Mouse (Mus musculus) heart, postnatal 36 days (tissue): ENCODE results near the gene Ptpa. TPM values are rescaled to one million over a fixed set of nuclear protein-coding genes. Genes with fewer than 3 reads are reported as not detected.

Experiments used
- DNase-seq, 2 experiments: peaks; one replicate each; pipeline ENCODE4 v3.0.0; 2021 to 2022
- intact Hi-C: fragments of 180-260 bp; cut with DNase I; formaldehyde crosslinking; loops from one replicate; pipeline ENCODE4 v1.15.1; 2025
- total RNA-seq, 2 experiments: library from RNA; stranded (reverse); gene quantifications; 2 replicates each; pipeline ENCODE4 v1.2.3; 2021

Gene Ptpa
- total RNA-seq: 10 to 100 TPM; 82.9 to 85.1 TPM

DNA sequence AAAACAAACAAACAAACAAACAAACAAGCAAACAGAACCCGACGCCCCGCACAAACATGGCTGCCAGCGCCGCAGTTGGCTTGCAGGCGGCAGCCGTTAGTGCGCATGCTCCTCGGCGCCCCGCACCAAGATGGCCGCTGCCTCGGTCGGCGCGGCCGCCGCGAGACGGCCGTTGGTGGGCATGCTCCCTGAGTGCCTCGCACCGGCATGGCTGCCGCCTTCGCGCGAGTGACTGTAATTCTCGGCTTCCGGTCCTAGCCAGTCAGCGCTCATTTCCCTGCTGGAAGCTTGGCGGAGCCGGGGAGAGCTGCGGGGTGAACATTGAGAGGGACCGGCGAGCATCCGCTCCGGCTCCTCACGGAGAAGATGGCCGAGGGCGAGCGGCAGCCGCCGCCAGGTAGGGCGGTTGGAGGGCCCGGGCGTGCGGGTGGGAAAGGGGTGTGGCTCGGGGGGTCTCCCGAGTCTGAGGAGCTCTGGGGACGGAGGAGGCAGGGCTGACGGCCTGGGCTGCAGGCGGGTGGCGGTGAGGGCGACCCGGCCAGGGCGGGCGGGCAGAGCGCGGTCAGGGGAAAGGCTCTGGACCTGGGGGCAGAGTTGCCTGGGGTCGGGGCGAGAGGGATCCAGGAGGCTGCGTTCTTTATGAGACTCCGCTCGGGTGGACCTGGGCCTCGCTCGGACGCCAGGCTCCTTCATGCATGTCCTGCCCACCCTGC lies at the start of gene Ptpa:
Gene Ptpa (plus strand): TSS at position 104 of the 713 bp plus-strand sequence.
- DNase-seq: peak; percentile 92 to 95
- intact Hi-C loops: loop anchor here (2.0 kb wide), 1 partner anchor 49 kb away; no protein-coding TSS in a partner anchor

GRCm38 (mm10) chr2:30366203-30366602 lies 49.6 kb upstream of the Ptpa start:
- intact Hi-C loops: loop anchor here (2.0 kb wide), 1 partner anchor 49 kb away; the partner anchor contains the start of gene Crat
- peak in 1 of 2 experiments; percentile 20 for DNase-seq

DNA sequence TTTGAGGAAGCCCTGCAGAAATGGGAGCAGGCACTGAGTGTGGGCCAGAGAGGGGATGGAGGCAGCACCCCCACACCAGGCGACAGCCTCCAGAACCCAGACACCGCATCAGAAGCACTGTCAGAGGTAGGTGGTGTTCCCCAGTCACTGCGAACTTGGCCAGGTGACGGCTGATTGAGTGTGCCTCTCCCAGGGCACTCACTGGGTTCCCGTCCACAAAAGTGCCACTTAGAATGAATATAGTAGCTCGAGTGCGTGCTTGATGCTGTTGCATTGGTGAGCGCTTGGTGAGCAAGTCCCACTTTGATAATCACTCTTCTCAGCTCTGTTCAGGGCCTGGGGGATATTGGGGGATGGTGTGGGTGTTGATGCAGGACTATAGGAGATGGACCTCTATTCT lies 44.3 kb upstream of the Ptpa start:
- intact Hi-C loops: no loop called here
- no peak for DNase-seq

DNA sequence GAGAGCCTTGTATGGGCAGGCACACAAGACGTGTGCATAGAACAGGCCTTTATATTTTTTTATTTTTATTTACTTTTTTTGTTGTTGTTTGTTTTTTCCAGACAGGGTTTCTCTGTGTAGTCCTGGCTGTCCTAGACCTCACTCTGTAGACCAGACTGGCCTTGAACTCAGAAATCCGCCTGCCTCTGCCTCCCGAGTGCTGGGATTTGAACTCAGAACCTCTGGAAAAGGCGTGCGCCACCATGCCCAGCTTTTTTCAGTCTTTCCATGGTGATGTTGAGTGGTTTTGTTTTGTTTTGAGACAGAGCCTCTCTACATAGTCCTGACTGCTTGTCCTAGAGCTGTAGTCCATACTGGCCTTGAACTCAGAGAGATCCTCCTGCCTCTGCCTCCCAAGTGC lies 43.1 kb upstream of the Ptpa start:
- intact Hi-C loops: no loop called here
- DNase-seq: no peak

GRCm38 (mm10) chr2:30375893-30376292 lies 39.9 kb upstream of the Ptpa start:
- DNase-seq: no peak
- intact Hi-C loops: no loop called here

- no peak for DNase-seq
- intact Hi-C loops: no loop called here
Observed at GRCm38 (mm10) chr2:30377721-30378120, 38.1 kb upstream of the Ptpa start.

- no peak for DNase-seq
- intact Hi-C loops: no loop called here
Observed at GRCm38 (mm10) chr2:30379307-30379706, 36.5 kb upstream of the Ptpa start.

- peak in 1 of 2 experiments; percentile 22 for DNase-seq
- intact Hi-C loops: no loop called here
Observed at GRCm38 (mm10) chr2:30380564-30381376, 35.1 kb upstream of the Ptpa start.

GRCm38 (mm10) chr2:30381377-30381725 lies 34.5 kb upstream of the Ptpa start:
- intact Hi-C loops: no loop called here
- DNase-seq: peak in 1 of 2 experiments; percentile 49

GRCm38 (mm10) chr2:30384814-30385213 lies 31.0 kb upstream of the Ptpa start:
- no peak for DNase-seq
- intact Hi-C loops: no loop called here

DNA sequence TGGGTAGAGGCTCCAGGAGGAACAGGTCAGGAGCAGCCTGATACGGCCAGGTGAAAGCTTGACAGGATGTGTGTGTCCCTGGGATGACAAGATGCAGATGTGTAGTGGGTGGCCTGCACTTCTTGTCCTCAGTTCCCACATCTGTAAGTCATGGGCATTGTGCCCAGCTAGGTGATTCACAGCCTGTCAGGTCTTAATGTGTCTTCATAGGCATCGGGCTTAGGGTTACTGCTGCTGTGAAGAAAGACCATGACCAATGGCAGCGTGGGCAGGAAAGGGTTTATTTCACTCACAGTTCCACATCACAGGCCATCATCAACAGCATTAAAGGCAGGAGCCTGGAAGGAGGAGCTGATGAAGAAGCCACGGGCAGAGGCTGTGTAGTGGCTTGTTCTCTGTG lies 30.2 kb upstream of the Ptpa start:
- DNase-seq: no peak
- intact Hi-C loops: no loop called here

GRCm38 (mm10) chr2:30386913-30387312 lies 28.9 kb upstream of the Ptpa start:
- intact Hi-C loops: no loop called here
- DNase-seq: no peak

GRCm38 (mm10) chr2:30389000-30389399 lies 26.8 kb upstream of the Ptpa start:
- intact Hi-C loops: no loop called here
- DNase-seq: no peak

GRCm38 (mm10) chr2:30392114-30392576 lies 23.7 kb upstream of the Ptpa start, which contains the start of gene Dolpp1:
TSS of gene Dolpp1 (plus strand) at chr2:30392254.
- intact Hi-C loops: no loop called here
- peak; percentile 87 to 94 for DNase-seq

- DNase-seq: peak; percentile 72 to 83
- intact Hi-C loops: no loop called here
Observed at GRCm38 (mm10) chr2:30392577-30393369, 23.1 kb upstream of the Ptpa start.

GRCm38 (mm10) chr2:30393370-30393656 lies 22.5 kb upstream of the Ptpa start:
- DNase-seq: no peak
- intact Hi-C loops: no loop called here

DNA sequence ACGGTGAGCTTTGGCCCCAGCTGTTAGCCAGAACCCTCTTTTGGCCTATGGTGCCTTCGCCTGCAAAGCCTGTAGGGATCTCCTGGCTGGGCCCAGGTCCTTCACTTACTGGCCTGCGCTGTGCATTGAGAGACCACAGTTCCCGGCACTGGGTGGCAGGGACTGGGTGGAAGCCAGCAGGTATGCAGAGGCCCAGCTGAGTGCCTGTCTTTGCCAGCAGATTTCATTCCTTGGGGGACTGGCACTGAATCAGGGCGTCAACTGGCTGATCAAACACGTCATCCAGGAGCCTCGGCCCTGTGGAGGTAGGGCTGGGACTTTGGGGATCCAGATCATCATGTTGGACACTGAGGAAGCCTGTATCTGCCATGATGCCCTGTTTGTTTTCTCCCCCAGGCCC lies 20.1 kb upstream of the Ptpa start:
- no peak for DNase-seq
- intact Hi-C loops: no loop called here

GRCm38 (mm10) chr2:30396246-30396645 lies 19.6 kb upstream of the Ptpa start:
- intact Hi-C loops: no loop called here
- no peak for DNase-seq

DNA sequence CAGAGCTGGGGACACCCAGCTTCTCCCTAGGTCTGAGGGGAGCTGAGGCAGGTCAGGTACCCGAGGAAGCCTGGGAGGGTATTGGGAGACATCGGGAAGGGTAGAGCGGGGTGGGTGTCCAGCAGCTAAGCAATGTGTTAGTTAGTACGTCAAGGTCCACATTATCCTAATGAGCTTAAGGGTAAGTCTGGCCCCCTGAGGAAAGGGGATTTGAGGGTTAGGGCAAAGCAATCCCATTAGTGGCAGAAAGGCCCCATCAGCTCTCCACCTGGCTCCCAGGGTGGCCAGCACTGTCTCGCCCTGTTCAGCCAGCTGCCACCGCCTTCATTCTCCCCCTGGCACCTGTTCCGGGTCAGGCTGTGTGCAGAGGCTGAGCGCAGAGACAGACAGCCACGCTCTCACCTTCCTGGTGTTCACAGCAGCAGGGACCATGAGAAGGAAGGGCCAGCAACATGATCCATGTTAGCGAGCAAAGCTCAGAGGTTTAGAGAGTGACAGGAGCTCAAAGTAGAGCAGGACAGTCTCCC lies 17.8 kb upstream of the Ptpa start:
- no peak for DNase-seq
- intact Hi-C loops: no loop called here

DNA sequence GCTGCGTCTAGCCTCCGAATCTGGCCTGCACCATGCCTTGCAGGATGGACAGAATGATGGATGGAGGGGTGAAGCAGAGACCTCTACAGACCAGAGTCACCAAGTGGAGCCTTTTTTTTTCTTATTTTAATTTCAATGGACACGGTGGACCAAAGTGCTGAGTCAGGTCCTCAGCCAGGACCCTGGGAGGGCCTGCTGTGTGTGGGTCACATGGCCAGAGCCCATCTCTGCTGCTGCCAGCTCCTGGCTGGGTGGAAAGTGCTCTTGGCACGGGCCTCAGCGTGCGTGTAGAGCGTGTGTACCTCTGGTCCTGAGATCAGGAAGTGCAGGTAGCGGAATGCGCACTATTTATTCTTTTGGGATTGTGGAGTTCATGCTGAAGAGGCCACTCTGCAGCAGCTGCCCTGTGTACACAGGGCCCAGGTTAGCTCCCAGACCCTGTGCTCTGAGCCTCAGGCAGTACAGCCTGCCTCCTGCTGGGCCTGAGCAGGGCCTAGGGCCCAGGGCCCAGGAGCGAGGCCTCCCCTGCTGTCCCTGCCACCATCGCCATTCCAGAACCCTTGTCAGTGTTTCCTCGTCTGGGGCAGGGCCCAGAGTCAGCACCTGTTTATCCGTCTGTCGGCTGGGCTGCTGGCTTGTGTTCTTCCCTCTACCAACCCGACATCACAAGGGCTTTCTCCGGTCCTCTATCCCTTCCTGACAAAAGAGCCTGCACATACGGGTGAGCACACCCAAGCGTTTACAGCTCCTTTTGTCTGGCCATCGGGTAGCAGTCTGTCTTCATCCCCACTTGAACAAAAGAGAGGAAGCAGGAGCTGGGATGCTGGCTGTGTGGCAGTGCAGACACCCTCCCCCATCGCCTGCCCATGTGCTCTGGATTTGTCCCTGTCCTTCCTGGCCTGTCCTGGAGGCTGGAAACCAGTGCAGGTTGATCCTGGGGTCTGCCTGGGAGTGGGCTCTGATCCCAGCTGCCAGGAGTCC lies 16.4 kb upstream of the Ptpa start:
- intact Hi-C loops: no loop called here
- DNase-seq: no peak
